Mouse (Mus musculus) embryo, embryonic 11.5 days (tissue): ENCODE measurements around the gene Apex1.
"Not testable (repeated sequence)": the region's sequence is repeated elsewhere in the genome, so short reads cannot be mapped to it uniquely, and the experiment has no call there.

Experiments used
- DNase-seq: peaks from one replicate; pipeline ENCODE4 v3.0.0-alpha.2; 2012; ENCODE audit warnings: low read depth, low spot score

Apex1 gene

DNA sequence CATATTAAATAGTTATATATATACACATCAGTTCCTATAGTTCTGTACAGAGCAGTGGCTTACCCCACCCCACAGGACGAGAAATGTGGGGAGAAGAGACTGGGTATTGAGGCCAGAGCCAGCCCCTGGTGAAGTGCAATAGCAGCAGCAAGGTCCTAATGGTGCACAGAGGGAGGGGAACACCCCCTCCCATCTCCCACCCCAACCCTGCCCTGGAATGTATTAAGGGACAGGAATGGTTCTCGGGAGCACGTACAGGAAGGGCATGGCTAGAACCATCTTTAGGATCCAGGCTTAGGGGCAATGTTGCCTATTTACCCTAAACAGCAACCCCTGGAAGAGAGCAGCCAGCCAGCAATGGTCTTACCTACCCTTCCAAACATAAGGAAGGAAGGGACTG, 2.6 kb downstream of the Apex1 start:
- no peak for DNase-seq

DNA sequence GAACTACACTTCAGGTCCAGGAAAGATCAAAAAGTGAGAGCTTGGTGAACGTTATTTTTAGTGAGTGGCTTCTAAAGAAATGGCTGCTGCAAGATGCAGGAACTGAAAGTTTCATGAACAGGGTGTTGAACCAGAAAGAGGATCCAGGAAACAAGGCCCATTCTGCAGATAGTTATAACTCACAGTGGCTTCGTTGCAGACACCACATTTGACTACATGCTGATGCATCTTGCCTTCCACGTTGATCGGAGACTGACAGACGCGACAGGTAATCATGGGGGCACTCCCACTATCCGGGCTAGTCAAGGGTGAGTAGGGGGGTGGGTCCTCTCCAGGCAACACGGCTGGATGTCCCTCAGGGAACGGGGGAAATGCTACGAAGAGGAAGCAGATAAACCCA, 5.2 kb downstream of the Apex1 start:
- no peak for DNase-seq

DNA sequence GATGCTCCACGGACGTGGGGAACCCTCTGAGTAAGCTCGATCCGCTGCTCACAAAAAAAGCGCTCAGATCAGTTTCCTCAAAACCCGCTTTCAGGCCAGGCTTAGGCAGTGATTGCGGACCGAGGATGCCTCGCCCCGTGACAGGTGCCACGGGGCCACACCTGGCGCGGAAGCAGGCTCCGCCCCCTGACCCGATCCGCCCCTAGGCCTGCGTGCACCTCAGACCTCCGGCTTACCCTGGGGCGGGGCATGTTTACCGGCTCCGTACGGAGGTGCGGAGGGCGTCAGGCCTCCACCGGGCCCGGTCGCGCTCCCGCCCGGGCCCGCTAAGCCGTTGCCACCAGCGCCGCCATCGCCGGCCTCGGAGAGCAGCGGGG, 5.6 kb downstream of the Apex1 start:
- no peak for DNase-seq

DNA sequence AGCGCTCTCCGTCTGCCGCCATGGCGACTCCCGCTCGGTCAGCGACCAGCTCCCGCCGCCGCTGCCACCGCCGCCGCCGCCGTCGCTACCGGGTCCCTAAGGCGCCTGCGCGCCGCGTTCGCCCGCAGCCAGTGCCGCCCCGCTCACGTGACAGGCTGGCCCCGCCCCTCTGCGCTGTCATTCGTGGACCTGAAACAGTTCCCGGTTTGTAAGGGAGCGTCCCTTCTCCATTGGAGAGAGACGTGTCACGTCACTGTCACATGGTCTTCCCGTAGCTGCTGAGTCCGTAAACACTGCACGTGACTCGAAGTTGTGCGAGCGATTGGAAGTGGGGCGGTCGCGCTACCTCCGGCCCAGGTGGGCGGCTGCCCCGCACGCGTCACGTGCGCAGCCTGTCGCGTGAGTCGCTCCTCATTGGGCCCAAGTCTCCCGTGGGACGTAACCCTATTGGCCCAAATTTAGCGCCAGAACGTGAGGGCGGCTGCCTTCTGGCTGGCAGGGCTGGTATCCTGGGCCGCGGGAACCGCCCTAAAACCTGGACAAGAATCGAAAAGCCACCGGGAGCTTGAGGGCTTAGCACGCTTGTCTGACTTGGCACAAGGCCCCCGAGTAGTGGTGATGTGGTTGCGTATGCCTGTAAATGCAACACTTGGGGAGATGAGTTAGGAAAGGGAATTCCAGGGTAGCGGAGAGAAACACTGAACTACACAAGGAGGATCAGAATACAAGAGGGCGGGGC, 6.2 kb downstream of the Apex1 start, which contains the start of the genes Pip4p1 and Pnp:
TSS of gene Pip4p1 (minus strand) at position 103 of the 739 bp plus-strand sequence.
TSS of gene Pnp (plus strand) at position 329 of the 739 bp plus-strand sequence.
- DNase-seq = peak; percentile 98

DNA sequence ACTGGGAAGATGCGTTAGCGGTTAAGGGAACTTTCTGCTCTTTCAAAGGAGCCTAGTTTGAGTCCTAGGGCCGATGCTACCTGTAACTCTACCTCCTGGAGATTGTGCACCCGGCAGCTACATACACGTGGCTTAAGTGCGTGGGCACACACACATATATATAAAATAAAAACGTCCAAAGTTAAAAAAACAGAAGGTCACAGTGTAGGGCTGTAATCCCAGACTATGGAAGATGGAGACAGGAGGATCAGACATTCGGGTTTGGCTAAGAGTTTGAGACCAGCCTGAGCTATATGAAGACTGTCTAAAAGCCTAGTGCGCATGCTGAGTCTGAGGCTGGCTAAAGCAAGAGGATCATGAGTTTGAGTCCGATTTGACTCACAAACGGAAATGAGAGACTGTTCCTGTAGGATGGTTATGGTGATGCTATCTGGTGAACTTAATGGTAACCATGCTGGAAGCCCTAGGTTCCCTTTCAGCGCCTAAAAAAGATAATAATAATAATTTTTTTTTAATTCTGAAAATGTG, 6.8 kb downstream of the Apex1 start:
- DNase-seq = no peak

DNA sequence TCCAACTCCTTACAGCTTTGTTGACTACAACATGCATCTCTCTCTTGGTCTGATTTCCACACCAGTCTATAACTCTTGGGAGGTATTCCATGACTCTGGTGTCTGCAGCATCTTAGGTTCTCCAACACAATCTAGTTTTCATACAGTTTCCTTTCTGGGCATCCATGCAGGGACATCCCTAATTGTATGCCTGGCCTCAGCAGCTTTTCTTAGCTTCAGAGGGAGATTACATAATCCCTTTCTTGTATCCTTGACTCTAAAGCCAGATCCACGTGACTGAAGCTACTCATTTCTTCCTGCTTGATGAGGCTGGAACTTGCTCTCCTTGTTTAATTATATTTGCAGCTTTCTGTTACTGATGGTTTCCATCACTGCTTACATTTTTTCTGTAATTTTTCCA, 11.9 kb downstream of the Apex1 start:
- DNase-seq = no peak

DNA sequence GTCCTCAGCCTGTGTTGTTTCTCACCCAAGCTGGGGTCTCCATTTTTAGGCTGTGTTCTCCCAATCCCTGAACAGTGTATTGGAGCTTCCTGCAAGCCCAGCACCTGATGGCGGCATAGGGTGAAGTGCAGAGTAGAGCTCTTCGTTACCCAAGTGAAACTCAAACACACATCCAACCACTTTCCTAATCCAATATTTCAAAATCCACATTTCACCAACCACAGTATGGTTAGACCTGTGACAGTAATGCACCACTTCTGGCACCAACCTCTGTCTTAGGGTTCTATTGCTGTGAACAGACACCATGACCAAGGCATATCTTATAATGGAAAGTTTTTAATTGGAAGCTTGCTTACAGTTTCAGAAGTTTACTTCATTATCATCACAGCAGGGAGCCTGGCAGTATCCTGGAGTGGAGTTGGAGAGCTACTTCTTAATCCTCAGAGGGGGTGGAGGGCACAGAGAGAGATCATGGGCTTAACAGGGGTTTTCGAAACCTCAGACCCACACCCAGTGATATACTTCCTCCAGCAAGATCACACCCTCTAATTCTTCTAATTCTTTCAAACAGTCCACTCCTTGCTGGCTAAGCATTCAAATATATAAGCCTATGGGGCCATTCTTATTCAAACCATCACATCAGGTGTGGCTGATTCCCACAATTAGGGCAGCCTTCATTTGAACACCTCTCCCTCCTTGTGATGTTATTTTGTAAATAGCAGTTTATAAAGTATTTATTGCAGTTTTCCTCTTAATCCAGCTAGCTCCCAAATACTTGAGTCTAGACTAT, 13.5 kb downstream of the Apex1 start:
- no peak for DNase-seq

DNA sequence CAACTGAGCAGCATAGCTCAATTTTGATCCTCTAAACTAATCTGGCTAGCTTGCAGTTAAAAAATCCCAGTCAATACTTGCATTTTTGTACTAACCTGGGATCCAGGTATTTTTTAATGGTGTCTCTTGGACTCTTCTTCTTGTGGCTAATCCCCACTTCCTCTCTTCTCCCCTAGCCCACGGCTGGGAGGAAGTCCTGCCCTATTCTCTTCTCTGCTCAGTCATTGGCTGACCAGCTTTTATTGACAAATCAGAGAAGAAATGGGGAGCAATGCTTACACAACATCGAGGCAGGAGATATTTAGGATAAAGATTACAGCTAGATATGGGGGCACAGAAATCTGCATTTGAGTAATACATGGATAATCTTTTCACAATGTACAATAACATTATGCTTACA, 14.2 kb downstream of the Apex1 start:
- DNase-seq = no peak

DNA sequence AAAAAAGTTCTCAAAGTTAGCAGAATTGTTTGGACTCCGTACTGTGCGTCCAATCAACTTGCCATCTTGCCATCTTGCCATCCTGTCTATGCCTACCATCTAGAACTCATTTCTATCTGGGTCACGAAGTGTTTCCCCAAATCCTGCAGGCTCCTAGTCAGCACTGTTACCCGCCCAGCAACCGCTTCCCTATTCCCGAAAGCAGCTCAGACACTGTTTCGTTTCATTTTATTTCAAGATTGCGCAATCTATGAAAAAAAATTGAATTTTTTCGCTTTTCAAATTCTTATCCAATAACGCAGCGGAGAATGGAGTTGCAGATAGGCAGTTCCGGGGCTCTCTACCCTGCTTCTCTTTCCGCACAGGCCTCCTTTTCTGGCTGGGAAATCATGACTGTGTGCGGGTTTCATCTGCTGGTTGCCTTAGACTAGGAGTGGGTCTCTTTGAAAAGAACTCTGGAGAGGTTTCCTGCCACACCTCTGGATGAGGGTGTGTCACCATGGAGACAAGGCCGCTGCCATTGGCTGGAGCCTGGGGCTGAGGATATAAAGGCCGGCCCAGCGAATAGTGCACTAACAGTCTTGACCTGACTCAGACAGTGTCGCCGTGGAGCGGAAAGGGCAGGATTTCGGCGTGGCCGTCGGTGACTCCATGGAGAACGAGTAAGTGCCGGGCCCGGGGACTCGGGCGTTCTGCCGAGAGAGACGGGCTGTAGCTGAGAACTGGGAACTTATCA, 19.3 kb downstream of the Apex1 start, which contains the start of gene Gm49342:
TSS of gene Gm49342 (plus strand) at position 586 of the 736 bp plus-strand sequence.
- DNase-seq = peak; percentile 86

DNA sequence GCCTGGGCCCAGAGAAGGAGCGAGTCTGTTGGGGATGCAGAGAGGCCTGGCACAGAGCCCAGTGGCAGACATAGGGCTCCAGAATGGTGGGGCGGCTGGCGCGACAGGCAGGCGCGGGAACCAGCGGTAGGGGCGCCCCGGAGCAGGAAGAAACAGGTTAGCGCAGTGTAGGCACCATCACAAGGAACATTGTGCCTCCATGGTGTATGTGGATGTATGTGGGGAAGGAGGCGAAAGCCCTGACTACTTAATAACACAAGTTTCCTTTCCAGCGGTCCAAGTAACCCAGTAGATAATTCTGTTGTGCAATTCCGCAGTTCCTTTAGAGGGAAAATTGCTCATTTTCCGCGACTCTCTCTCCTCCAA, 19.9 kb downstream of the Apex1 start:
- DNase-seq = not testable (repeated sequence)

DNA sequence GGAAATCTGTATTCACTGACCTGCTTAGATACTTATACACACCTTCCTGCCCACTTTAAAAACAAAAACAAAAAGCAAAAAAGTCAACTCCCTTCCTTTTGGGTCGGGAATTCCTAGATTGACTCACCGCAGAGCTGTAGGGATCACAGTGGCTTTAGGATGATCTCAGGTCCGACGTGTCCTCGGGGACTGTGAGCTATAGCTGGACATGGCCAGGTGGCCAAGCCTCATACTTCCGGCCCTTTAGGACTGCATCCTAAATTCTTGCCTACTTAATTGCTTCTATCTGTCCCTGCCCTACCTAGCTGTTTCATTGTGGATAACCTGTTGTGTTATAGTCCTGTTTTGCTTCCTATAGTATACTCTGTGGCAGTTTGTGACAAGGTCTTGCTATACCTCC, 20.3 kb downstream of the Apex1 start:
- not testable (repeated sequence) for DNase-seq

DNA sequence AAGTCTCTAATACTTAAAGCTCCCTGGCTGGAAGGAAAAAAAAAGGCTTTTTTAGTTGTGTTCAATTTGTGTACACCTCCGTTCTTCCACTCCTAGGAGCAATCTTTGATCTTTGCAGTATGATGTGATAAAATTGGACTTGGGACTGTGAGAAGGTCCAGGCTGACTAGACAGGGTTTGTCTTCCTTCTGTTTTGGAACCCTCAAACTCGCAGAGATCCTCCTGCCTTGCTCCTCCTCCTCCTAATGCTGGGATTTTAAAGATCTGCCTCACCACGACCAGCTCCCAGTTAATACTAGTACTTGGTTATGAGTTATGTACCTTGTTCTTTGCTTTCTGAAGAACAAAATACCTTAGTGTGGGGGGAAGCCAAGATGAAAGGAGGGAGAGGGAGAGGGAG, 20.8 kb downstream of the Apex1 start:
- DNase-seq = not testable (repeated sequence)

DNA sequence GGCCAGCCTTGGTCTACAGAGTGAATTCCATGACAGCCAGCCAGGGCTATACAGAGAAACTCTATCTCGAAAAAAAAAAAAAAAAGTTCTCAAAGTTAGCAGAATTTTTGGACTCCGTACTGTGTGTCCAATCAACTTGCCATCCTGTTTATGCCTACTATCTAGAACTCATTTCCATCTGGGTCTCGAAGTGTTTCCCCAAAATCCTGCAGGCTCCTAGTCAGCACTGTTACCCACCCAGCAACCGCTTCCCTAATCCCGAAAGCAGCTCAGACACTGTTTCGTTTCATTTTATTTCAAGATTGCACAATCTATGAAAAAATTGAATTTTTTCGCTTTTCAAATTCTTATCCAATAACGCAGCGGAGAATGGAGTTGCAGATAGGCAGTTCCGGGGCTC, 30.7 kb downstream of the Apex1 start:
- no peak for DNase-seq

DNA sequence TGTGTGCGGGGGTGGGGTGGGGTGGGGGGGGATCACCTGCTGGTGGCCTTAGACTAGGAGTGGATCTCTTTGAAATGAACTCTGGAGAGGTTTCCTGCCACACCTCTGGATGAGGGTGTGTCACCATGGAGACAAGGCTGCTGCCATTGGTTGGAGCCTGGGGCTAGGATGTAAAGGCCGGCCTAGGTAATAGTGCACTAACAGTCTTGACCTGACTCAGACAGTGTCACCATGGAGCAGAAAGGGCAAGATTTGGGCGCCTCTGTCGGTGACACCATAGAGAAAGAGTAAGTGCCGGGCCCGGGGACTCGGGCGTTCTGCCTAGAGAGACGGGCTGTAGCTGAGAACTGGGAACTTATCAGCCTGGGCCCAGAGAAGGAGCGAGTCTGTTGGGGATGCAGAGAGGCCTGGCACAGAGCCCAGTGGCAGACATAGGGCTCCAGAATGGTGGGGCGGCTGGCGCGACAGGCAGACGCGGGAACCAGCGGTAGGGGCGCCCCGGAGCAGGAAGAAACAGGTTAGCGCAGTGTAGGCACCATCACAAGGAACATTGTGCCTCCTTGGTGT, 31.3 kb downstream of the Apex1 start, which contains the start of gene Pnp2:
TSS of gene Pnp2 (plus strand) at position 51 of the 567 bp plus-strand sequence.
- DNase-seq = not testable (repeated sequence)

DNA sequence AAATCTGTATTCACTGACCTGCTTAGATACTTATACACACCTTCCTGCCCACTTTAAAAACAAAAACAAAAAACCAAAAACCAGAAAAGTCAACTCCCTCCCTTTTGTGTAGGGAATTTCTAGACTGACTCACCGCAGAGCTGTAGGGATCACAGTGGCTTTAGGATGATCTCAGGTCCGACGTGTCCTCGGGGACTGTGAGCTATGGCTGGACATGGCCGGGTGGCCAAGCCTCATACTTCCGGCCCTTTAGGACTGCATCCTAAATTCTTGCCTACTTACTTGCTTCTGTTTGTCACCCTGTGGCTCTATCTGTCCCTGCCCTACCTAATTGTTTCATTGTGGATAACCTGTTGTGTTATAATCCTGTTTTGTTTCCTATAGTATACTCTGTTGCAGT, 32.0 kb downstream of the Apex1 start:
- DNase-seq = not testable (repeated sequence)

DNA sequence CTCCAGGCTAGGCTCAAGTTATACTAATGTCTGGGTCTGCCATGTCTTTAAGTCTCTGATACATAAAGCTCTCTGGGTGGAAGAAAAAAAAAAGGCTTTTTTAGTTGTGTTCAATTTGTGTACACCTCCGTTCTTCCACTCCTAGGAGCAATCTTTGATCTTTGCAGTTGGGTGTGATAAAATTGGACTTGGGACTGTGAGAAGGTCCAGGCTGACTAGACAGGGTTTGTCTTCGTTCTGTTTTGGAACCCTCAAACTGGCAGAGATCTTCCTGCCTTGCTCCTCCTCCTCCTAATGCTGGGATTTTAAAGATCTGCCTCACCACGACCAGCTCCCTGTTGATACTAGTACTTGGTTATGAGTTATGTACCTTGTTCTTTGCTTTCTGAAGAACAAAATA, 32.4 kb downstream of the Apex1 start:
- DNase-seq = not testable (repeated sequence)

DNA sequence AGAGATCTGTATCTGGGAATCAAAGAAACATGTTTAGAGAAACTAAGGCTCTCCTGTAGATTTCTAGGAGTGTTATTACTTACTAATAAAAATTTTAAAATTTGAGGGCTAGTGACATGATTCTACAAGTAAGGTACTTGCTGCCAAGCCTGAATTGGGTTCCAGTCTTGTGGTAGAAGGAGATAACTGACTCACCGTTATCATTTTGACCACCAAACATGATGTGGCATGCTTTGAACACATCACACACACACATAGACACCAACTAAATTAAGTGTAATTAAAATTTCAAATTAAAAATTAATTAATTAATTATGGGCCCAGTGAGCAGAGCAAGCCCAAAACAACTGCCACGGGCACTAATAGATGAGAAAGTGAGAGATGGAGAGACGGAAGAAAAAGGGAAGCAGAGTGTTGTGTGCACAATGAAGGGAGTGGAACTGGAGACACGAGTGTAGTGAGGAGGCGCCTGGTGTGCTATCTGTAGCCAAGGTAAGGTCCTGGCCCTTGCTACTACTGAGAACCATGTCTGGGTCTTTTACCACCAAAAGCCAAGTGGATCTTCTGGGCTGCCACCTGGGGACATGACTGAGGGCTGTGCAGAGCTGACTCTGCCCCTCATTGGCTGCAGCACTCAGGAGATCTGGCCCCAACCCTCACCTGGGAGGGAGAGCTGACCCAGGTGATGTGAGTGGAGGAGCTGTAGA, 33.7 kb downstream of the Apex1 start:
- not testable (repeated sequence) for DNase-seq

DNA sequence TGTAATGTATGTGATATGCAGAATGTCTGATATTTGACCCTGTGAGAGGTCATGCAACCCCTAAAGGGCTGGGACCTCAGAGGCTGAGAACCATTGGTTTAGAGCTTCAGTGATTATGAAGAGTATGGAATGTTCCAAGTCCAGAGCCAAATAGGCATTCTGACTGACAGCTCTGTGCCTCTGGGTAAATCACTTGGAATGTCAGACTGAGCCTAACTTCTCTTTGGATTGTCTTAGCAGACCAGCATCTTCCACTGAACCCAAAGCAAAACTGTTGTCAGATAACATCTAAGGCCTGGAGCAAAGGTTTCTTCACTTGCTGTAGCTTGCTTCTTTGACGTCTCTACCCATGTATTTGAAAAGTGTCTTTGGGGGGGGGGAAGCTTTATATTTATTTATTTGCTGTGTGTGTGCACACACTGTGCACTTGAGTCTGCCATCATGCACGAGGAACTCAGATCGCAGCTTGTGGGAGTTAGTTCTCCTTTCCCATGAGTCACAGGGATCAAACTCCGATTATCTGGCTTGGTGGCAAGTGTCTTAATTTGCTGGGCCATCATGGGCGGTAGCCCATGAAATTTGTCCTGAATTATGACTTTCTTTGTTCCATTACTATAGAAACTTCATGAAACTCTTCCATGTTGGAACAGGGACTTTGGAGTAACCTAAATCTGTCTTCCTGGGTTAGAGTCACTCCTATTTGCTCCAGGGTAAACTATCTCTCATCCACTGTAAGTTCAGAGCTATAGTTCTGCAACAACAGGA, 43.6 kb downstream of the Apex1 start:
- DNase-seq = no peak

DNA sequence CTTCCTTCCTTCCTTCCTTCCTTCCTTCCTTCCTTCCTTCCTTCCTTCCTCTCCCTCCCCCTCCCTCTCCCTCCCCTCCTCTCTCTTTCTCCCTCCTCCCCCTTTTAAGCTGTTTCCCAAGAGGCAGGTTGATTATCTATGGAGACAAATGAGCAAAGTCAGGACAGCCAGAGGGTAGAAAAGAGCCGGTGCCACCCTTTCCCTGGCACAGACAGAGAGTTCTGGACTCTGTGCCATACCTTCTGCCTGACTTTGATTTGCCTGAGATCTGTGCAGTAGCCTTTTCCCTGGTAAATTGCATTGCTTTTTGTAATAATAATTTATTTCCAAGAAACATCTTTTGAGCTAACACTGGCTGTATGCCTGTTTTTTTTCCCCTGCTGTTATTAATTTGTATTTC, 44.3 kb downstream of the Apex1 start:
- no peak for DNase-seq
